In genomic region chr15:74387533-74387932, GRCm38 (mm10) we compare ENCODE assay signal across 24 mouse cellular contexts.
A peak's percentile ranks its signal among the peaks of the same experiment; 100 is the strongest.
DNase-seq lines count a peak whose midpoint lies in the region; ATAC-seq lines count a peak whose summit lies in the region.
"Had no signal": no experiment of that assay in that cellular context is flagged by ENCODE, and none has a peak within 500 bp of the region (broad histone marks: within the 10 kb centered on the region; RNA-seq: fewer than 3 reads in every experiment).

No protein-coding gene starts in this region.

- H3K4me1 ChIP-seq in hindbrain, embryonic 12.5 days: peaks cover 13% of the 10 kb centered on the region; the same call in 1 of the 2 replicates
- H3K4me1 ChIP-seq in hindbrain, embryonic 16.5 days (ENCODE audit: control insufficient read depth, insufficient read depth, low read depth, low read length): no peaks in the 10 kb centered on the region
- peaks cover 13% of the 10 kb centered on the region for H3K4me1 ChIP-seq in forebrain, embryonic 13.5 days
- H3K4me1 ChIP-seq: heart, embryonic 12.5 days; liver, embryonic 13.5 days; megakaryocyte, embryonic 14.5 days had no signal

- no peaks in the 10 kb centered on the region for H3K36me3 ChIP-seq in hindbrain, embryonic 12.5 days
- no peaks in the 10 kb centered on the region for H3K36me3 ChIP-seq in hindbrain, embryonic 16.5 days (ENCODE audit: control insufficient read depth, insufficient read depth, low read length)
- H3K36me3 ChIP-seq in forebrain, embryonic 13.5 days (ENCODE audit: poor library complexity, severe bottlenecking): no peaks in the 10 kb centered on the region
- H3K36me3 ChIP-seq: heart, embryonic 12.5 days; hindbrain, embryonic 13.5 days; liver, embryonic 13.5 days; neural tube, embryonic 12.5 days had no signal

- ATAC-seq in hindbrain, embryonic 12.5 days (ENCODE audit: low FRiP score): 0 out of 2 replicates have a peak, but pooled peaks have one; percentile 12
- ATAC-seq in hindbrain, embryonic 16.5 days: no peak
- peak; percentile 33; the same call in 1 of the 2 replicates for ATAC-seq in forebrain, embryonic 13.5 days
- ATAC-seq: inflammation-experienced regulatory T-cells, adult 6 months had no signal

- no peaks in the 10 kb centered on the region for H3K27me3 ChIP-seq in hindbrain, embryonic 12.5 days
- H3K27me3 ChIP-seq in hindbrain, embryonic 16.5 days (replicated peaks; ENCODE audit: control insufficient read depth, insufficient read depth, low read length): no peaks in the 10 kb centered on the region
- no peaks in the 10 kb centered on the region for H3K27me3 ChIP-seq in forebrain, embryonic 13.5 days
- H3K27me3 ChIP-seq: hindbrain, embryonic 13.5 days; liver, embryonic 13.5 days; megakaryocyte, embryonic 14.5 days; neural tube, embryonic 12.5 days had no signal

- H3K9me3 ChIP-seq in hindbrain, embryonic 12.5 days (replicated peaks): no peaks in the 10 kb centered on the region
- no peaks in the 10 kb centered on the region for H3K9me3 ChIP-seq in hindbrain, embryonic 16.5 days (ENCODE audit: control insufficient read depth, low read length)
- no peaks in the 10 kb centered on the region for H3K9me3 ChIP-seq in forebrain, embryonic 13.5 days (replicated peaks)
- H3K9me3 ChIP-seq: hindbrain, embryonic 13.5 days; liver, embryonic 13.5 days; neural tube, embryonic 12.5 days had no signal

- DNase-seq in R1 (ENCODE audit: low read depth, low spot score): peak; percentile 81
- no peak for DNase-seq in cerebellum, postnatal 14 days
- no peak for DNase-seq in lung, postnatal 14 days
- no peak for DNase-seq in embryo, embryonic 10.5 days (ENCODE audit: low spot score)
- DNase-seq: adrenal gland, adult 2 months; cerebellum, adult 8-10 months; gastrocnemius, postnatal 25 days; heart, adult 18-20 months; heart, postnatal 10 days; kidney, adult 2 months; kidney, postnatal 10 days; liver, embryonic 13.5 days; lung, adult 2 months; right cerebral cortex, postnatal 14 days; spleen, adult 18-20 months had no signal

- no peak overlapping the region for H3K4me2 ChIP-seq in hindbrain, embryonic 12.5 days (replicated peaks)
- no peak overlapping the region for H3K4me2 ChIP-seq in hindbrain, embryonic 16.5 days (ENCODE audit: low read length)
- no peak overlapping the region for H3K4me2 ChIP-seq in forebrain, embryonic 13.5 days
- H3K4me2 ChIP-seq: heart, embryonic 12.5 days; hindbrain, embryonic 13.5 days; liver, embryonic 13.5 days; neural tube, embryonic 12.5 days had no signal

- no peak overlapping the region for H3K9ac ChIP-seq in hindbrain, embryonic 12.5 days
- no peak overlapping the region for H3K9ac ChIP-seq in hindbrain, embryonic 16.5 days (ENCODE audit: low read depth, low read length)
- H3K9ac ChIP-seq in forebrain, embryonic 13.5 days: no peak overlapping the region
- H3K9ac ChIP-seq: heart, embryonic 12.5 days; hindbrain, embryonic 13.5 days; liver, embryonic 13.5 days; neural tube, embryonic 12.5 days had no signal

- no peak overlapping the region for H3K27ac ChIP-seq in hindbrain, embryonic 12.5 days
- H3K27ac ChIP-seq in hindbrain, embryonic 16.5 days (ENCODE audit: low read depth, low read length): no peak overlapping the region
- peak overlapping the region; percentile 46; the same call in 1 of the 2 replicates for H3K27ac ChIP-seq in forebrain, embryonic 13.5 days
- H3K27ac ChIP-seq: hindbrain, embryonic 13.5 days; left cerebral cortex, adult 2 months; liver, embryonic 13.5 days; neural tube, embryonic 12.5 days had no signal

- WGBS in hindbrain, embryonic 12.5 days: 17% methylated on average over 3 of the region's 3 CpGs
- 15% methylated on average over 3 of the region's 3 CpGs for WGBS in hindbrain, embryonic 16.5 days
- 12% methylated on average over 3 of the region's 3 CpGs for WGBS in forebrain, embryonic 13.5 days

- no peak overlapping the region for H3K4me3 ChIP-seq in hindbrain, embryonic 12.5 days
- no peak overlapping the region for H3K4me3 ChIP-seq in hindbrain, embryonic 16.5 days (ENCODE audit: low read length)
- no peak overlapping the region for H3K4me3 ChIP-seq in forebrain, embryonic 13.5 days
- H3K4me3 ChIP-seq: heart, embryonic 12.5 days; hindbrain, embryonic 13.5 days; left cerebral cortex, adult 2 months; liver, embryonic 13.5 days; neural tube, embryonic 12.5 days had no signal
